Mouse (Mus musculus): ENCODE measurements around the gene Dmrt3.
A peak's percentile ranks its signal among the peaks of the same experiment; 100 is the strongest.

GRCm38 (mm10) chr19:25622291-25623251, 12.5 kb downstream of the Dmrt3 start:
- TF ChIP-seq POLR2A (IDR thresholded peaks at IDR 0.05; ENCODE audit: extremely low read depth, insufficient read depth, low read length) (no peak), CTCF (IDR thresholded peaks at IDR 0.05; ENCODE audit: low read depth, low read length) (peak; percentile 84)
